Mouse (Mus musculus): ENCODE data around the gene H1foo. TPM values are rescaled to one million over a fixed set of nuclear protein-coding genes. Genes with fewer than 3 reads are reported as not detected.

The H1foo gene
- total RNA-seq (2021), result not detected
- long read RNA-seq, experiment 1, result 0 reads
- long read RNA-seq, experiment 2, result 0 reads

DNA sequence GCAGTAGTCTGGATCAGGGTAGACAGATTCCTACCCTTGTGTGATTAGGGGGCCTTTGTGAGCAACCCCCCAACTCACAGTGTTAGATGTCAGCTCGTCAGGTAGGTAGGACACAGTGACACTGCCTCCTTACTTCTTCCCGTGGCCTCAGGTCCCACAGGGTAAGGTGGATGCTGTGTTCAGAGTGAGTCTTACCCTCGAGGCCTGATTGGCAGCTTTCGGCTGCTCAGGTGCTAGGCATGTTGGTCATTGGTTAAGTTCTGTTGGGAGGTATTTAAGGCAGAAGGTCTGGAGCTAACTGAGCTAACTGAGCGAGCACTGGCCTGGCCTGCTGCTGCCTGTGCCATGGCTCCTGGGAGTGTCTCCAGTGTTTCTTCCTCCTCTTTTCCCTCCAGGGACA lies at the start of gene H1foo:
Gene H1foo, plus strand, starts transcription at position 301 of the 400 bp plus-strand sequence.
- intact Hi-C loops (cut with DNase I), result no loop called here
- DNase-seq, result no peak

DNA sequence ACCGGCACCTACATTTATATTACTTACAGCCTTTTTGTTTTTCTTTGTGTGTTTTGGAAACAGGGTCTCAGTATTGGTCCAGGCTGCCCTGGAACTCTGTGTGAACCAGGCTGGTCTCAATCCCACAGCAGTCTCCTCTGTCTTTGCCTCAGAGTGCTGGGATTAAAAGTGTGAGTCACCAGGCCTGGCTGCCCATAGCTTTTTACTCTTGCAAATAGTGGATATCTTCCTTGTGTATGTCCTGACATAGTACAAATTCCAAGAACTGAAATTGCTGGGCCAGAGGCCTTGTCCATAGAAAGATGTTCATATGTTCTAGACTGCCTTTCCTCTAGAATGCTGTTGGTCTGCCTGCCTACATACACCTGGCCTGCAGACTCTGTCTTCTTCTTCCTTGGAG lies 48.4 kb upstream of the H1foo start:
- DNase-seq, result no peak
- intact Hi-C loops (cut with DNase I), result loop anchor here (5.0 kb wide), 2 partner anchors 39 to 231 kb away; no protein-coding TSS in a partner anchor

DNA sequence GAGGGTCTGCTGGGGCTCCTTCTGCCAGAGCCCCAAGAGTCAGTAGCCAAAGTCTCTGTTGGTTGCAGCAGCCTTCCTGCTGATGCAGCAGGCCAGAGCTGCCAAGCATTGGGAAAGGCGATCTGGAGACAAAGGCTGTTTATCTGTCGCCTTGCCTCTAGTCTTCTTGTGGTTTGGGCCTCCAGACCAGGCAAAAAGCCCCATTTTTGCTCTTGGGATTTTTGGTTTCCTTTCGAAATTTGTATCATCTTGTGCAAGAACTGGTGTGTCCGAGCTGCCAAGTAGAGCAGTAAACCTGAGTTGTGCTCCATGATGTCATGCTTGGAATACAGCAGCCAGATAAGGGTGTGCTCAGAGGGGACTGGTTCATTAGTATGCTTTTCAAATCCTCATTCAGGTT lies 47.6 kb upstream of the H1foo start:
- intact Hi-C loops (cut with DNase I), result loop anchor here (5.0 kb wide), 2 partner anchors 40 to 230 kb away; no protein-coding TSS in a partner anchor
- peak; percentile 55 to 61 for DNase-seq

DNA sequence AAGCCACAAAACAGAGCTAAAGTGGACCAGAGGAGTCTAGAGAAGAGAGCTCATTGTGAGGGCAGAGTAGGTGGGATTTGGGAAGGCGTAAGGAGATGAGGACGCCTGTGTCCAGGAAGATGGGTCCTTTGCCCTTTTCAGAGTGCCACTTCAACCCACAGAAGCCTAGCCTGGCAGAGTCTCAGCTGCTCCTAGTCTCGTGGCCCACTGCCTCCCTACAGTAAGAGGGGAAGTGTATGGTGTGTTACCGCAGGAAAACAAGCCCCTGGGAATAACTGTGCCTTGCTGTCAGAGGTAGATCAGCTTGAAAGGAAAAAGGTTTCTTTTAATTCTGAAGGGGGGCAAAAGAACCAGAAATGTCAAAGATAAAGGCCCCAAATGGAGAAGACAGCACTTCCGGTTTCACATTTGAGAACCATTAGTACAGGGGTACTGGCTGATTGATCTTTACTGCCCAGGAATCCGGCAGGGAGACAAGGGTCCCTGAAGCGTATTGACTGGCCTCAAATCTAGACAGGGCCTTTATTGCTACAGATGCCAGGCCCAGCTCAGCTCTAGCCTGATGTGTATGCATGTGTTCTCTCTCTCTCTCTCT lies 46.7 kb upstream of the H1foo start:
- intact Hi-C loops (cut with DNase I), result loop anchor here (5.0 kb wide), 2 partner anchors 41 to 229 kb away; no protein-coding TSS in a partner anchor

DNA sequence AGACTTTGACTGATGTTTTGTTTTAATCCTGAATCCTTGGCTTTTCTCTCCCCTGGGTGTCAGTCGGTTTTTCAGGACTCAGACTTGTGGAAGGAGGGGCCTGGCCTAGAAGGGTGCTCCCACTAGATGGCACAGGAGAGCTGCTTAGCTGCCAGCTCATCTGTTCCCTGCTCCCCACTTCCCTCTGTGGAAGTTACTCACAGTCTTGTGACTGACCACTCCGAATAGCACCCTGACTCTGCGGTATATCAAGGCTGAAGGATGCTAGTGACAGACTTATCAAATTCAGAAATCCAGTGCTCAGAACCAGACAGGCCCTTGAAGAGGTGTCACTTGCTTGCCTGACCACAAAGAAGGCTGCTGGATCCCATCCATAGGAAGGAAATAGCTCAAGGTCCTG lies 43.7 kb upstream of the H1foo start:
- DNase-seq, result peak; percentile 83 to 86
- intact Hi-C loops (cut with DNase I), result loop anchor here (1.0 kb wide), 1 partner anchor 106 kb away; no protein-coding TSS in a partner anchor

More for the DNA sequence above, 46.7 kb upstream of the H1foo start:
- no peak for DNase-seq

DNA sequence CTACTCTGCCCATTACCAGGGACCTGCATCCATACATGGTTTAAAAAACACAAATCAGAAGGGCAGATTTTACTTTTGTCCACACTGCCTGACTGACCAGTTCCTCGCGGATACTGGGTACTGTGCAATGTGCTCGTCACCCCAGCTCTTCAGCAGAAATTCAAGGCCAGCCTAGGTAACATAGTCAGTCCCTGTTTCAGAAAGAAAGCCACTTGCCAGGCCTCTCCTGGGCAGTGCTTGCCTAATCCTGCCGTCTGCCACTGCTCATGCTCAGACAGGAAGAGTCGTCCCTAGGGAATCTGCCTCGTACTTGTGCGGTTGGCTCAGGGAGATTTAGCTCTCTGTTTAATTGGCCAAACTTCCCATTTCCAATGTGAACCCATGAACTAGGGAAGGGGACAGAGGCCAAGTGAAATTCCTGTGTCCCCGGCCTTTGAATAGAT lies 43.2 kb upstream of the H1foo start:
- intact Hi-C loops (cut with DNase I), result loop anchor here (1.0 kb wide), 1 partner anchor 106 kb away; no protein-coding TSS in a partner anchor
- DNase-seq, result peak in 1 of 2 experiments; percentile 60

DNA sequence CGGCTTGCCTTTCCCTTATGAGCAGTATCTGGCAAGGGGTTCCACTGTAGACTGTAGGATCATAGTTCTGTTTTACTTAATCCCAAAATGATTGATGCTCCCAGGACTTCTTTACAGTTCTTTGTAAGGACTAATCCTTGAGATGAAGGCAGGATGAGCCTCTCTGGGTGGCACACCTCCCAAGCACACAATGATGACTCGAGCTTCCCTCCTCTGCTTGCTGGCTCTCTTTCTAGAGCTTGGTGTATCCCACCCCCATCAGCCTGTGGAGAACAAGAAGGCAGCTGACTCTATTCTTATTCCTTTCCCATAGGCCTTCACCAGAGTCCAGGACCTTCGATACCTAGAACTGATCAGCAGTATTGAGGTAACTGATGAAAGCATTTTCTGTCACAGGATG lies 42.2 kb upstream of the H1foo start:
- intact Hi-C loops (cut with DNase I), result loop anchor here (2.0 kb wide), 1 partner anchor 56 kb away; no protein-coding TSS in a partner anchor
- DNase-seq, result no peak

DNA sequence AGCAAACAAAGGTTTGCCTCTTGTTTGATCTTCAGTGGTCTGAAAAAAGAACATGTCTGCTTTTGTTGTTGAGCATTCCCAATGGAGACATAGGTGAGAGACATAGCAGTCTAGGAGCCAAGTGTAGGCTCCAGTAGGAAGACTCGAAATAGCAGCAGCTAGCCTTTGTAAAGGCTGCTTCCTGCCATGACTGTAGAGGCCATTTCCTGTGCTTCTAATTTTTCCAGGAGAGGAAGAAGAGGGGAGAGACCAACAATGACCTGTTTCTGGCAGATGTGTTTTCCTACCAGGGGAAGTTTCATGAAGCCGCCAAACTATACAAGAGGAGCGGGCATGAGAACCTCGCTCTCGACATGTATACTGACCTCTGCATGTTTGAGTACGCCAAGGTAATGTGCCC lies 39.2 kb upstream of the H1foo start:
- DNase-seq, result no peak
- intact Hi-C loops (cut with DNase I), result no loop called here

DNA sequence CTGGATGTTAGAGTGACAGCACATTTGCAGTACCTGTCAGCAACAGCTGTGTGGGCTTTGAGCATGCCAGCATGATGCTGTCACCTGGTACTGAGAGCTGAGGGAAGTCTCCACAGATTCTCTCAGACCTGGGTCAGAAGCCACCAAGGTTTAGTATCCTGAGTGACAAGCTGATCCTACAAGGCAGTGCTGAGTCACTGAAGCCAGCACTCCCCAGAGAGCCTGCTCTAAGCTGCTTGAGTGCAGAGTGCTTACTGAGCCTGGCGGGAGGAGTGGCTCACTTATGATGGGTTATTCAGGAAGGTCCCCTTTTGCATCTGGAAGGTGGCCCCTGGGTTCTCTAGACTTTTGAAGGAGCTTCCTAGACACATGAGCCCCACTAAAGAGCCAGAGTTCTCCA lies 38.3 kb upstream of the H1foo start:
- no peak for DNase-seq
- intact Hi-C loops (cut with DNase I), result no loop called here

DNA sequence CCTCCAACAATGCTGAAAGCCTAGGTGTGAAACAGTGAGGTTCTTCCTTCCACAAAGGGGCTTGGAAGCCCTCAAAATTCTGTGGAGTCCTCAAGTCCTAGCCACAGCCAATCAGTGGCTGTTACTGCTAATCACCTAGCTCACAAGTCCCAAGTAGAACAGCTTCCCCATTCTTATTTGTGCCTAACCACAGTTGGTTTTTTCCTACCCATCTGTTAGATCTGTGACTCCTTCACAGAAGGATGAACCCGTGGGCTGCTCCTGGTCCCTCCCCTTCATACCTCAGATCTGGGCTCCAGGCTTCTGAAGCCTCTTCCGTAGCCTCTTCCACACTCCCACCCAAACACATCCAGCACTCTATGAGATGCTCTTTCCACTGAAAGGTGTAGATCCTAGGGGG lies 37.9 kb upstream of the H1foo start:
- intact Hi-C loops (cut with DNase I), result no loop called here
- no peak for DNase-seq

DNA sequence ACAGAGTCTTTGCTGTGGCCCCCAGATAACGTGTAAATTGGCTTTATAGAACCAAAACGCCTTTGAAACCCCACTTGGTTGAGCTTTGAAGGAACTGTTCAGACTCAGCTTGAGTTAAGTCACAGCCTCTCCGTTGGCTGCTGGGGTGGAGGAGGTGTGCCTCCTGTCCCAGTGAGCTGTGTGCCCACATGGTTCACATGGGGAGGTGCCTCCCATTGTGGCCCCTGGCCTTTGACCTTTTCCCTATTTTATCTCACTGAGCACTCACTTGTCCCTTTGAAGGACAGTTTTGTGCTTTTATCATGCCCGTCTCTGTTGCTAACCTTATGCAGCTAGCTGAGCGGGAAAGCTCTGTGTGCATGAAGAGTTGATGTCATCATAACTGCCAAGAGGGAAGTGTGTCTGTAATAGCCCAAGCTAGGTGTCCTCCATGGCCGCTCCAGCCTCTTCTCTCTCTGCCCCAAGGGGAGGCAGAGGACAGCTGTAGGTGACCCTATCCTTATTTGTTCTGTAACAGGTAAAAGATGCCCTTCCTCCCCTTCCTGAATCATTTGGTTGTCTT lies 36.2 kb upstream of the H1foo start:
- no peak for DNase-seq

DNA sequence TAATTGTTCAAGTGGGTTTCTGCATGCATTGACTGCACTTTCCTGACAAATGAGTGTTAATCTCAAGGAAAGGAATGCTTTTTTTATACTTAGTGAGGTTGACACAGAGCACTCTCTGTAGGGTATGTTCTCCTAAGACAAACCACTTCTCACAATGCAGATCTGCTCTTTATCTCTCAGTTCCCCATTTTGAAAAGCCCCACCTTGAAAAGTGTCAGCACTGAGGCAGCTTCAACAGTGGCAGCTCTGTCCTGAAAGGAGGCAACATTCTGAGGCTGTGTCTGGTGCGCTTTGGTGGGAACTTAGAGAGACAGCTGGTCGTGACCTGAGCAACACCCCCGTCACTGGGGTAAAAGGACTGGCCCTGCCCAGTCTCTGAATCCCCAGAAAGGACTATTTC lies 35.7 kb upstream of the H1foo start:
- intact Hi-C loops (cut with DNase I), result no loop called here
- no peak for DNase-seq

More for the DNA sequence above, 36.2 kb upstream of the H1foo start:
- intact Hi-C loops (cut with DNase I), result no loop called here

DNA sequence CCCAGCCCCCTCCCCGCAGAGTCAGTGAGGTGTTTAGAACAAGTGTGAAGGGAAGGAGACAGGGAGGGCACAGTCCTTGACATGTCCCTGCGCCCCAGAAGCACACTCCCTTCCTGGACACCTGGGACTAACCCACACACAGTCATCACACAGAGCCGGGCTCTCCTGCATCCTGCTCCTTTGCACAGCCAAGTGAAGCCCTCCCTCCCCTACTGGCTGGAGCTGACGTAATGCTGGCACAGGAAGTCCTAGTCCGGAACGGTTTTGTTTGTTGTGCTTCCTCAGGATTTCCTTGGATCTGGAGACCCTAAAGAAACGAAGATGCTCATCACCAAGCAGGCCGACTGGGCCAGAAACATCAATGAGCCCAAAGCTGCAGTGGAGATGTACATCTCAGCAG lies 34.8 kb upstream of the H1foo start:
- intact Hi-C loops (cut with DNase I), result no loop called here

DNA sequence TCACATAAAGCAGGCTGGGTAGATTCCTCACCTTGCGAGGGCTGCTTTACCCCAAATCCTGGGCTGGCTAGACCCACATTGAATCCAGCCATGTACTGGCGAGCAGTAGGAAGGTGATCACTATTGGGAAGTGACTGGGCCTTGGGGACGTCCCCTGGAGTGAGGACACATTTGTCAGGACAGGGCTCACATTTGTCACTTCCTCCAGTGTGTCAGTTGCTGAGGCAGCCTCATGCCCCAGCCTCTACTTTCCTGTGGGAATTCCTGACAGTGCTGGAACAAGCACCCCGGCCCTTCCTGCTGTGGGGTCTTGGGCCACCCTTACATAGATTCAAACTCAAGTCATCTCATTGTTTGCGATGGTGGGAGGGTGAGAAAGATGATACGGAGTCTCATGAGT lies 33.0 kb upstream of the H1foo start:
- intact Hi-C loops (cut with DNase I), result no loop called here

More for the DNA sequence above, 34.8 kb upstream of the H1foo start:
- peak; percentile 71 for DNase-seq

DNA sequence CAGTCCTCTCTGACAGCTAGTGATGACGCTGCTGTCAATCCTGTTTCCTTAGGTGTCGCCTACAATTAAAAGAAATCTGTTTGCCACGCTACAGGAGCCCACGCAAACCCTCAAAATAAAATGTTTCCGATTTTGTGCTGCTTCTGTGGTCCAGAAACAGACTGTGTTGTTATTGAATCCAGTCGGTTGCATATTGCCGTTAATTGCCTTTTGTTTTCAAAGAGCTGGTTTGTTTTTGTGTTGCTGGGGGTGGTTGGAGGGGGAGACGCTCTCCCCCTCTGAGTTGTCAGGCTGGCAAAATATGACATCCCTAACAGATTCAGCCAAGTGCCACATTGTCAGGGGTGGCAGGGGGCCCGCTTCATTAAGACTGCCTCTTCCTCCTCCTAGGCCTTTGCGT lies 31.3 kb upstream of the H1foo start:
- no peak for DNase-seq
- intact Hi-C loops (cut with DNase I), result no loop called here

More for the DNA sequence above, 33.0 kb upstream of the H1foo start:
- DNase-seq, result no peak

DNA sequence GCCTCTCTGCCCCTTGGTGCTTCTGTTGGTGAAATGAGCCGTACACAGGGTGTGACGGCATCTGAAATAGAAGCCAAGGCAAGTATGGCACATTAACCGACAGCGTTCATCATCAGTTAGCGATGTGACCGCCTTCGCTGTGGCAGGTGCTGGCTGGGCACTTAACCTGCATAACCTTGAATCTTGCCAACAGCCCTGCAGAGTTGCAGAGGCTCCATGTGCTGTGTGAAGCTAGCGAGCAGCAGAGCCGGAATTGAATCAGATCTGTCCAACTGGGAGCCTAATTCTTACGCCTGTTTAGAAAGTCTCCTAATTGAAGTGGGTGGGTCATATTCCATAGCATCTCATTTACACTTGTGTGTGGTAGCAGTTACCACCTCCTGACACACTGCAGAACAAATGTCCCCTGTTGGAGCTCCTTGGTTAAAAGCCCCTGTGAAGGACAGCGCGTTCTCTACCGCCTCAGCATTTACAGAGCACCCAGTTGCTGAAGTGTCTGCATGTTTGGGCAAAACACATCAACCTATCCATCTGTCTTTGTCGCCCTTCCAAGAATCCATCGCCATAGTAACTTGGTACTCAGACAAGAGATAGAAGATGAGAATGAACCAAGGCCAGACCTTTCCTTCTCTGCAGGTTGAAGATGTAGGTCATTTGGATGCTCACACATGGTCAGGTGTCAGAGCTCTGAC lies 30.1 kb upstream of the H1foo start:
- intact Hi-C loops (cut with DNase I), result loop anchor here (2.0 kb wide), 1 partner anchor 46 kb away; no protein-coding TSS in a partner anchor
- DNase-seq, result no peak

DNA sequence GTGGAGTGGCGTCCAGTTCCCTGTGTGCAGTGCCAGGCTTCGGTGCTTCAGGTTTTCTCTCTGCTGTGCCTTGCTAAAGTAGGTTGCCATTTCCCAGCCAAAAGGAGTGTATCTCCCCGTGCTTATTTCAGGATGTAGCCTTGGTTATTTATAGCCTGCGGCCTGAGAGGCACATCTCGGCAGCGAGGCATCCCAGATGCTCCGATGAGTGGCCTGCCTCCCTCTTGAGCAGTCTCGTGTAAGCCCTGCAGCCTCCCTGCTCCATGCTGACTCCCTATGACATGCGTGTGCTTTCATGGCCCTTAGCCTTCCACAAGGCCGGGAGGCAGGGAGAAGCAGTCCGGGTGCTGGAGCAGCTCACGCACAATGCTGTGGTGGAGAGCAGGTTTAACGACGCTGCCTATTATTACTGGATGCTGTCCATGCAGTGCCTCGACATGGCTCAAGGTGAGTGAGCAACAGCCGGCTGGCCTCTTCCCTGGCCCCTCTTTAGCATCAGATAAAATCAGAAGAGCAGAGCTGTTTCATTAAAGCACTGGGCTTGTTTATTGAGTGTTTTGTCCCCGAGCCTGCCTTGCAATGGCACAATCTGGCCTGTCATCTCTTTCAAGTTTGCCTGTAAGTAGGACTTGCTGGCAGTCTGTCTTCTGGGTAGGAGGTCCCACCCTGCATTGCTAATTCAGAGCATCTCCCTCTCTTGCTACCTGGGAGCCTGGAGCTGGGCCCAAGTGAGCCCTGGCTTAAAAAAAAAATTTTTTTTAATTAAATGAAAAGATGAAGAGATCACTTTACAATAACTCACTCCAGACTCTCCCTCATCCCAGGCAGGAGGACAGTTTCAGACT lies 28.9 kb upstream of the H1foo start:
- intact Hi-C loops (cut with DNase I), result loop anchor here (2.0 kb wide), 1 partner anchor 45 kb away; no protein-coding TSS in a partner anchor
- DNase-seq, result no peak

DNA sequence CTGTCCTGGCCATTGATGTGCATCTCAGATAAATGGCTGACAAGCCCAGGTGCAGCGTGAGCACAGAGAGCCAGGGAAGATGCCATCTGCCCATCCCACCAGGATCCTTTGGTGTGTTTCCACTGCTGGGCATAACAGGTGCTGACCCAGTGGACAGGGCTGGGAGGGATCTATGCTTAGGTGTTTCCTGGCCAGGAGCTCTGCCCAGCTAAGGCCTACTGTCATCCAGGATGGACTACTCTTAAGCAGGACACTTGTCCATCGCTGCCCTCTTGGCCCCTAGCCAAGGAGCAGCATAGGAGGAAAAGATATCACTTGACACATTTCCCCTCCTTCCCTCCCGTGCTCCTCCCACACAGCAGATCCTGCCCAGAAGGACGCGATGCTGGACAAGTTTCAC lies 28.1 kb upstream of the H1foo start:
- intact Hi-C loops (cut with DNase I), result no loop called here
- DNase-seq, result no peak

DNA sequence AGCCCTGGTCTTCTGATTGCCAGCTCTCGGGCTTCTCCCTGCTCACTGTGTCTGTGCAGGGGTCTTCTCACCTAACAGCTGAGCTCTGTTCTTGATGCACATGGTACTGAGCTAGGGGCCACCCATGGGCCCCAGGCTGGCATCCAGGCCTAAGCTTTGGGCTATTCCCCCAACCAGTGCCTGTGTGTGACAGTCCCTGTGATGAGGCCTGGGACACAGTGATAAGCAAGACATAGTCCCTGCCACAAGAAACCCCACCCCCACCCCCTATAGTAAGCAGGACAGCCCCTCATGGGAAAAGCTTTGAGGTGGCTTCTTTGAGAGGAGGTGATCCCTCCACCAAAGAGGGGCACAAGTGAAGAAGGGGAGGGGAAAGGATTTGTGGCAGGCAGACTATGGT lies 26.1 kb upstream of the H1foo start:
- no peak for DNase-seq
- intact Hi-C loops (cut with DNase I), result no loop called here

DNA sequence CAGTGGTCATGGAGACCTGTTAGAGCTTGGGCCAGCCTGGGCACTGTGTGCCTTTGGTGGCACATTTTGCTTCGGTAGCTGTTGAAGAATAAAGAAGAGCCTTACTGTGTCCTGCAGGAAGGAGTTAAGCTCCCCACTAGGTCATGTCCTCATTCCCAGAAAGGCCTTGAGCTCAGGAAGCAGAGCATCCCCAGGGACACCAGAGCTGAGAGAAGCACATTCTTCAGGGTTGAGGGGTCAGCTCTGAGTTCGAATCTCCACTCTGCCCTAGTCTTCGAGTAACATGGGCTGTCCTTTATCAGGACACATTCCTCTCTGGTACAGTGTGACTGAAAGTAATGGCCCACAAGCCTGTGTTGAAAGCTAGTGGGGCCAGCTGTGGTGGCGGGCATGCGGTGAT lies 24.9 kb upstream of the H1foo start:
- DNase-seq, result no peak
- intact Hi-C loops (cut with DNase I), result no loop called here
